Mouse (Mus musculus): ENCODE measurements around the gene Plekha5.

The Plekha5 gene

DNA sequence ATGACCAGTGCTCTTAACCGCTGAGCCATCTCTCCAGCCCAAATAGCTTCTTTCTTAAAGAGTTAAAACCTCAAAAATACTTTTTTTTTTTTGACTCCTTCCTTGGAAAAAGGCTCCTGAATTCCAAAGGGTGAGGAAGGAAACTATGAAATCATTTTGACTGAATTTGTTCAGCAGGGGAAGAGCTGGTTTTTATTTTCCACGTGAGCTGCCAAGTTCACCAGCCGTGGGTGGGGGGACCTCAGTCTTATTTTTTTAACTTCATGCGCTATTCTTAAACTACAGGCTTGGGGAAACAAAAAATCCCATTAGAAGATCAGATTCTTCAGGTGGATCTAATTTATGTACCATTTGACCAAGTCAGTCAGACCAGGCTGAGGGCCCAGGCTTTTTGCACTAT, 187.4 kb downstream of the Plekha5 start:
- no peak for DNase-seq (ENCODE audit: low read depth, low spot score)

GRCm38 (mm10) chr6:140611893-140612473, 188.1 kb downstream of the Plekha5 start:
- no peak for DNase-seq (ENCODE audit: low read depth, low spot score)

DNA sequence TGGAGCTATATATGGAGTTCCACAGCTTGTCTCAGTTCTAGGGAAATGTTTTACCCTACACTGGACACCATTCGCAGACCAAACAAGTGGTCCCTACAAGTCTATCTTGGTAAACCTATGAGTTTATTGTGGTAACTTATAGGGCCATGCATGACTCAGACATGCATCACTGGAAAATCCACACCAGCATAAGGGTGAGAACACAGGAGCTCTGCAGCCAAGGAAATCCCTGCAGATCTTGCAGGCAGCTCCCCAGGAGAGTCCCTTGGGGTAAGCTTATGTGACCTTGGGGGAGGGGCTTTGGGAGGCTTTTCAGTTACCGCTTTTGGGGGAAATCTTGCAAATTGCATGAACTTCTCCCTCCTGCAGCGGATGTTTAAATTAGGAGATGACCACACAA, 190.0 kb downstream of the Plekha5 start:
- DNase-seq (ENCODE audit: low read depth, low spot score): no peak

GRCm38 (mm10) chr6:140614711-140615110, 190.9 kb downstream of the Plekha5 start:
- DNase-seq (ENCODE audit: low read depth, low spot score): no peak

DNA sequence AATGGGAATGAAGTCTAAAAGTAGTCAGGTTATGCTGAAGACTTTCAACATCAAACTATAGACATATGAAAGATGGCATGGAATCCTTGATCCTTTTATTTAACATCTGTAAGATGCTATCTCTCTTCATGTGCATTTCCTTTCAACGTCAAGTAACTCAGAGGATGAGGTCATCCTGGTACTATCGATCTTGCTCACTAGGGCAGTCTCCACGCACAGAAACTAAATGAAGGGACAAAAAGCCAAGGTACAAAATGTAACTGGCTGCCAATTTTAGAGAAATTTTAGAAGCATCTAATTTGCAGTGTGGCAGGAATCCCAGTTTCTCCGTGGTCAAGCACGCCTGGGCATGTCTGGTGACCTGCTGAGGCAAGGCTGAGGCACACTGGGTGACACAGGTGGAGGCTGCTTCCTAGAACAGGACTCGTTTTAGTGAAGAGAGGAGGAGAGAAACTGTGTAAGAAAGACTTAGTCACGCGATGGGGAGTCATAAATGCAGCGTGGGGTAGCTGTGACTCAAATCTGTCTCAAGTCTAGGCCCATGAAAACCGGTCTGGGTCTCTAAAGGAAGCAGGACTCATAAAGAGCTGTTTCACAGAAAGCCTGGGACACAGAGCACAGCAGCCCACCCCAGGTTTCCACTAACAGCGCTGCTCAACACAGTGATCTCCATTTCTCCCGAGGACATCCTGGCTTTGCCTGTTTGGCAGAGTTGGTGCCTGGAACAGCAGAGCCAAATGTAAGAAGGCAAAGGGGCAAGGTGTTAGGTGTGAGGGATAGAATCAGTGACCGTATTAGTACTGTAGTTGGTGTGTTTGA, 196.9 kb downstream of the Plekha5 start:
- no peak for DNase-seq (ENCODE audit: low read depth, low spot score)

- no peak for DNase-seq (ENCODE audit: low read depth, low spot score)
These were observed 197.8 kb downstream of the Plekha5 start for GRCm38 (mm10) chr6:140621622-140622021.

GRCm38 (mm10) chr6:140622391-140623225, 198.8 kb downstream of the Plekha5 start, which contains the start of gene Aebp2:
Aebp2 (plus strand) TSS chr6:140622663.
- peak; percentile 6 for DNase-seq (ENCODE audit: low read depth, low spot score)

DNA sequence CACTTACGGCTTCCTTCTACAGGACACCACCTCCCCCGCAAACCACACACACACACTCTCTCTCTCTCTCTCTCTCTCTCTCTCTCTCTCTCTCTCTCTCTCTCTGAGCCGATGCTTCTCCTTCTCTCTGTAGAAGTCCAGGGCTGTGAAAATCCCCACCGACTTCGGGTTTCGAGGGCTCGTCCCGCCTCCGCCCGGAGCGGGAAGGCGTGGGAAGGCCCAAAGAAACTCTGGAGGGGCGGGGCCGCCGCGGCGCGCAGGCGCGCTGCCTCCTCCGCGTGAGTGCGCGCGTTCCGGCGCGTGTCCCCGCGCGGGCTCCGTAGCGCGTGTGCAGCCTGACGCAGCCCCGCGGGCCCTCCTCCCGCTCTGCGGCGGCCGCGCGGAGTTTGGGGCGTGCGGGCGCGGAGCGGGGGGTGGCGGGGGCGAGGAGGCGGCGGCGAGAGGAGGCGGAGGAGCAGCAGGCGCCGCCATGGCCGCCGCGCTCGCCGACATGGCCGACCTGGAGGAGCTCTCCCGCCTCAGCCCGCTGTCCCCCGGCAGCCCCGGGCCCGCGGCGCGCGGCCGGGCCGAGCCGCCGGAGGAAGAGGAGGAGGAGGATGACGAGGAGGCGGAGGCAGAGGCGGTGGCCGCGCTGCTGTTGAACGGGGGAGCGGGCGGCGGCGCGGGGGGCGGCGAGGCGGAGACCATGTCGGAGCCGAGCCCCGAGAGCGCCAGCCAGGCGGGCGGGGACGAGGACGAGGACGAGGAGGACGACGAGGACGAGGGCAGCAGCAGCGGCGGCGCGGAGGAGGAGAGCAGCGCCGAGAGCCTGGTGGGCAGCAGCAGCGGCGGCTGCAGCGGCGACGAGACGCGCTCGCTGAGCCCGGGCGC, 199.6 kb downstream of the Plekha5 start:
- DNase-seq (ENCODE audit: low read depth, low spot score): peak; percentile 88

DNA sequence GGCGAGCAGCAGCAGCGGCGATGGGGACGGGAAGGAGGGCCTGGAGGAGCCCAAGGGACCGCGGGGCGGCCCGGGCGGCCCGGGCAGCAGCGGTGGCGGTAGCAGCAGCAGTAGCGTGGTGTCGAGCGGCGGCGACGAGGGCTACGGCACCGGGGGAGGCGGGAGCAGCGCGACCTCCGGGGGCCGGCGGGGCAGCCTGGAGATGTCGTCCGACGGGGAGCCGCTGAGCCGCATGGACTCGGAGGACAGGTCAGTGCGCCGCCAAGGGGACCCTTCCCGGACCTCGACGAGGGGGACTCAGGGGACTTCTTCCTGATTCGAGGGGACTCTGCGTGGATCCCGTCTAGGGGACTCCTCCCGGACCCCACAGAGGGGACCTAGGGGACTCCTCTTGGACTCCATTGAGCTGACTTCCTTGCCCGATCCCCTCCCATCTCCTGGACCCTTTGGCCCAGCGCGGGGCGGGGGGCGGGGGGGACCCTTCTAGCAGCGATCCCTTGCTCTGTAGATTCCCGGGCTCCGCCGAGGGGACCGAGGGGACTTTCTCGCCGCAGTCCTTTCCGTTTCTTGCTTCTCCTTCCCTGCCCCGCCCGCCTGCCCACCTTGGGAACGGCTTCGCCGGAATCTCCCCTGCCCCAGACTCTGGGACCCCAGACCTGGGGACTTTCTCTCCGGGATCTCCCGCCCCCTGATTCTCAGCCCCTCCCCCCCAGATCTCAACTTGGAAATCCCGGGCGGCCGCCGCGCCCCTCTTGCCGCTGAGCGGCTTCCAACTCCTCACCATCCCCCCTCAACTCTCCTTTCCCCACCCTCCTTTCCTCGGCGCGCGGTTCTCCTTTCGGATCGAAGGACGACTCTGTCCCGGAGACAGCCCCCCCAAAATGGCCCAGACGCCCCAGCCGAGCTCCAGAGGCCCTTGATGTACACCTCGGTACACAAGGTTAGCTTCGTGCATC, 200.5 kb downstream of the Plekha5 start:
- peak; percentile 5 for DNase-seq (ENCODE audit: low read depth, low spot score)

DNA sequence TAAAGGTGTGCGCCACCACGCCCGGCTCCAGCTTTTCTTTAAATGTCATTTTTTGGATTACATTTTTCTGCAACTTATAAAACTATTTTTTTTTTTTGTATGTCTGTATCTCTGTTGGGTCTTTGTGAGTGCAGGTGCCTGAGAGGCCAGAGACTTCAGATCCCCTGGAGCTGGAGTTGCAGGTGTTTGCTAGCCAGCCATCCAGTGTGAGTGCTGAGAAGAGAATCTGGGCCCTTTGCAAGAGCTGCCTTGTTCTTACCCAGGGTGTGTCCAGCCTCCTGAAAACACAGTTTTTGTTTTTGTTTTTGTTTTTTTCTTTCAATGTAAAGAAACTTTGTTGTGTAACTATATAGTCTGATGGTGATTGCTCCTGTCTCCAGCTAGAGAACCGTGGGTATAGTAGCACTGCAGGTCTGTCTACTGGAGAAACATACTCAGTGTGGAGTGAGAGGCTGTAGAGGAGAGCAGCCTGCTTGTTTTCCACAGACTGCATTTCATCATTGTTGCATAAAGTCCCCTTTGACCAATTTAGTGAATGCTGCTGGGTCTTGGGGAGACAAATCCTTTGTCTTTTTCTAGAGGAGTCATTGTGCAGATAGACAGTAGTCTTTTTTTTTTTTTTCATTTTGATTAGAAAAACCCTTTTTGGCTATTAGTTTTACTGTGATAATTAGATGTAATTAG, 205.5 kb downstream of the Plekha5 start:
- DNase-seq (ENCODE audit: low read depth, low spot score): no peak

DNA sequence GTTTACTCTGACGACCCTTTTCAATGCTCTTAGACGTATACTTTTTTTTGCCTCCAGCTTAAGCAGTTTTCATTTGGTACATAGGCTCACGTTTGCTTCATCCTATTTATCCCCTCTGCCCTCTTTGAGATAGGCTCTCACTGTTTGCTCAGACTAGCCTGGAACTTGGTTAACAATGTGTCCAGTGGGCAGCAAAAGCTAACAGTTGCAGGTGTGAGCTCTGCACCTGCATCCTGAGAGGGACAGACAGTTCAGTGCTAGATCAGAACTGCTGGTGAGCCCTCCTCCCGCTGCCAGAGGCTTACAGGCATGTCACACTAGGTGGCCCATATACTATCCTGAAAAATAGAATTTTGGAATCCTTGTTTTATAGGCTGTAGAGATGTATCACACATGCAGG, 206.5 kb downstream of the Plekha5 start:
- DNase-seq (ENCODE audit: low read depth, low spot score): no peak

GRCm38 (mm10) chr6:140633616-140634015, 209.8 kb downstream of the Plekha5 start:
- no peak for DNase-seq (ENCODE audit: low read depth, low spot score)

- DNase-seq (ENCODE audit: low read depth, low spot score): no peak
These were observed 212.4 kb downstream of the Plekha5 start for GRCm38 (mm10) chr6:140636290-140636689.

DNA sequence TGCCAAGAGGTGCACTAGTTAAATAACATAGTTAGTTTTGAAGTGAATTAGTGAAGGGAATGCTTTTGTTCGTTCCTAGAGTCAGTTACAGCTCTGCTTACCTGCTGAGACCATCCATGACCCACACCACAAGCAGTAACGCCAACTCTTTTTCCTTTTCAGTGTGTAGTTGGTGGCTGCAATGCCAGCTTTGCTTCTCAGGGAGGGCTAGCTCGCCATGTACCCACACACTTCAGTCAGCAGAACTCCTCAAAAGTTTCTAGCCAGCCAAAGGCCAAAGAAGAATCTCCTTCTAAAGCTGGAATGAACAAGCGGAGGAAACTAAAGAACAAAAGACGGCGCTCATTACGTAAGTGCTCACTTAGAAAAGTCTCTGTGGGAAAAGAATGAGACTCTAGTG, 218.2 kb downstream of the Plekha5 start:
- no peak for DNase-seq (ENCODE audit: low read depth, low spot score)

GRCm38 (mm10) chr6:140642655-140643054, 218.8 kb downstream of the Plekha5 start:
- DNase-seq (ENCODE audit: low read depth, low spot score): no peak

- no peak for DNase-seq (ENCODE audit: low read depth, low spot score)
These were observed 222.1 kb downstream of the Plekha5 start for GRCm38 (mm10) chr6:140645931-140646330.
